In genomic region chr17:50987935-50988334, GRCm38 (mm10) we compare ENCODE assay signal across 20 mouse cellular contexts.
A peak's percentile ranks its signal among the peaks of the same experiment; 100 is the strongest.
DNase-seq lines count a peak whose midpoint lies in the region; ATAC-seq and TF ChIP-seq lines count a peak whose summit lies in the region.
"Had no signal": no experiment of that assay in that cellular context is flagged by ENCODE, and none has a peak within 500 bp of the region (broad histone marks: within the 10 kb centered on the region; RNA-seq: fewer than 3 reads in every experiment).

No protein-coding gene starts in this region.

- no peak for TF ChIP-seq POLR2A in MEL (IDR thresholded peaks at IDR 0.05; ENCODE audit: control insufficient read depth in 1 of 2, insufficient read depth in 1 of 2, low read depth in 1 of 2, low read length in 2 of 2, poor library complexity in 1 of 2)

- no peak overlapping the region for H3K9ac ChIP-seq in forebrain, embryonic 14.5 days (ENCODE audit: low read length)
- no peak overlapping the region for H3K9ac ChIP-seq in MEL (ENCODE audit: control insufficient read depth, low read depth, low read length, poor library complexity, severe bottlenecking)
- H3K9ac ChIP-seq: embryonic facial prominence, embryonic 15.5 days; neural tube, embryonic 12.5 days had no signal

- no peaks in the 10 kb centered on the region for H3K4me1 ChIP-seq in forebrain, embryonic 14.5 days (ENCODE audit: control insufficient read depth, insufficient read depth, low read length)
- H3K4me1 ChIP-seq in forebrain, embryonic 10.5 days = no peaks in the 10 kb centered on the region
- H3K4me1 ChIP-seq in MEL (ENCODE audit: control insufficient read depth in 1 of 2, insufficient read depth in 2 of 2, low read length in 2 of 2) = no peaks in the 10 kb centered on the region
- H3K4me1 ChIP-seq: embryonic facial prominence, embryonic 15.5 days; heart, embryonic 10.5 days; hindbrain, embryonic 10.5 days; limb, embryonic 10.5 days; neural tube, embryonic 12.5 days had no signal

- no peaks in the 10 kb centered on the region; the same call in 1 of the 2 replicates for H3K9me3 ChIP-seq in forebrain, embryonic 14.5 days (replicated peaks; ENCODE audit: control insufficient read depth, low read length)
- H3K9me3 ChIP-seq in forebrain, embryonic 10.5 days = peaks cover 4% of the 10 kb centered on the region; the same call in 1 of the 2 replicates
- H3K9me3 ChIP-seq in MEL (replicated peaks; ENCODE audit: insufficient read depth, low read length) = no peaks in the 10 kb centered on the region
- H3K9me3 ChIP-seq: embryonic facial prominence, embryonic 15.5 days; G1E; heart, embryonic 10.5 days; limb, embryonic 10.5 days; neural tube, embryonic 12.5 days had no signal

- H3K27ac ChIP-seq in forebrain, embryonic 14.5 days (ENCODE audit: low read depth, low read length) = no peak overlapping the region
- no peak overlapping the region for H3K27ac ChIP-seq in forebrain, embryonic 10.5 days
- no peak overlapping the region for H3K27ac ChIP-seq in left cerebral cortex, adult 2 months
- no peak overlapping the region for H3K27ac ChIP-seq in MEL (ENCODE audit: control insufficient read depth, low read depth, low read length)
- H3K27ac ChIP-seq: embryonic facial prominence, embryonic 15.5 days; heart, embryonic 10.5 days; hindbrain, embryonic 10.5 days; limb, embryonic 10.5 days; neural tube, embryonic 12.5 days had no signal

- no peak for TF ChIP-seq EP300 in MEL (IDR thresholded peaks at IDR 0.05; ENCODE audit: low read depth in 1 of 2, low read length in 2 of 2)

- peak; percentile 52 for TF ChIP-seq CTCF in left cerebral cortex, adult 2 months (IDR thresholded peaks at IDR 0.05)
- peak in 1 of 3 experiments; percentile 52; a peak in 2 of 6 replicates for TF ChIP-seq CTCF in MEL (IDR thresholded peaks at IDR 0.05 in 2 of 3, conservative IDR thresholded peaks at IDR 0.05 in 1 of 3; ENCODE audit: control insufficient read depth in 1 of 3, insufficient read depth in 1 of 3, low read depth in 2 of 3, low read length in 3 of 3, poor library complexity in 1 of 3, severe bottlenecking in 1 of 3)

- ATAC-seq in forebrain, embryonic 14.5 days = no peak
- peak; percentile 60; the same call in 1 of the 2 replicates for ATAC-seq in megakaryocyte, adult 5-6 weeks (ENCODE audit: poor library complexity, severe bottlenecking)
- ATAC-seq: activated CD4-positive, CD25-positive, alpha-beta regulatory T cell, adult 4 months had no signal

- peak; percentile 61 for DNase-seq in forebrain, embryonic 14.5 days (ENCODE audit: low spot score)
- no peak for DNase-seq in forebrain, embryonic 10.5 days (ENCODE audit: extremely low spot score, low spot score)
- DNase-seq in left cerebral cortex, adult 2 months (ENCODE audit: extremely low spot score in 1 of 2, low spot score in 2 of 2) = no peak
- DNase-seq in left cerebral cortex, adult 11 months (ENCODE audit: low spot score) = no peak
- DNase-seq in MEL (ENCODE audit: low read depth, low spot score) = peak; percentile 26
- no peak for DNase-seq in embryo, embryonic 10.5 days (ENCODE audit: low spot score)
- DNase-seq in left cerebral cortex, adult 9 months (ENCODE audit: low spot score in 2 of 2) = no peak
- DNase-seq: cerebellum, postnatal 25 days; kidney, adult 2 months; lung, adult 18-20 months; right cerebral cortex, adult 18-20 months; thymus, adult 2 months had no signal

- H3K27me3 ChIP-seq in forebrain, embryonic 14.5 days (replicated peaks; ENCODE audit: control insufficient read depth, insufficient read depth, low read length) = no peaks in the 10 kb centered on the region
- no peaks in the 10 kb centered on the region for H3K27me3 ChIP-seq in forebrain, embryonic 10.5 days (ENCODE audit: poor library complexity, severe bottlenecking)
- H3K27me3 ChIP-seq in MEL (ENCODE audit: control insufficient read depth in 1 of 2, insufficient read depth in 2 of 2, low read length in 2 of 2) = no peaks in the 10 kb centered on the region
- H3K27me3 ChIP-seq: embryonic facial prominence, embryonic 15.5 days; neural tube, embryonic 12.5 days had no signal

- WGBS in forebrain, embryonic 14.5 days = 70% methylated on average over 3 of the region's 3 CpGs
- WGBS in forebrain, embryonic 10.5 days = 87% methylated on average over 3 of the region's 3 CpGs

- no peak overlapping the region for H3K4me3 ChIP-seq in forebrain, embryonic 14.5 days (ENCODE audit: low read depth, low read length)
- no peak overlapping the region for H3K4me3 ChIP-seq in forebrain, embryonic 10.5 days
- no peak overlapping the region for H3K4me3 ChIP-seq in left cerebral cortex, adult 2 months
- no peak overlapping the region for H3K4me3 ChIP-seq in MEL (ENCODE audit: control insufficient read depth in 1 of 2, insufficient read depth in 1 of 2, low read depth in 2 of 2, low read length in 2 of 2)
- H3K4me3 ChIP-seq: embryonic facial prominence, embryonic 15.5 days; heart, embryonic 10.5 days; hindbrain, embryonic 10.5 days; limb, embryonic 10.5 days; neural tube, embryonic 12.5 days had no signal

- intact Hi-C loops in left cerebral cortex, adult 2 months (cut with DNase I) = loop anchor here (5.0 kb wide), 1 partner anchor 299 kb away; no protein-coding TSS in a partner anchor

- peak; percentile 69 for TF ChIP-seq RAD21 in MEL (IDR thresholded peaks at IDR 0.05; ENCODE audit: low read depth, low read length)

- H3K79me2 ChIP-seq in MEL (ENCODE audit: control insufficient read depth, insufficient read depth, low read length, poor library complexity) = no peaks in the 10 kb centered on the region

- no peak overlapping the region for H3K4me2 ChIP-seq in forebrain, embryonic 14.5 days (ENCODE audit: low read length)
- H3K4me2 ChIP-seq: embryonic facial prominence, embryonic 15.5 days; neural tube, embryonic 12.5 days had no signal

- H3K36me3 ChIP-seq in forebrain, embryonic 14.5 days (ENCODE audit: control insufficient read depth, insufficient read depth, low read length) = no peaks in the 10 kb centered on the region
- H3K36me3 ChIP-seq in forebrain, embryonic 10.5 days (replicated peaks) = no peaks in the 10 kb centered on the region
- H3K36me3 ChIP-seq in MEL (ENCODE audit: control insufficient read depth in 1 of 2, insufficient read depth in 2 of 2, low read length in 2 of 2) = peaks cover 0 to 12% of the 10 kb centered on the region in 2 experiments; a peak in 3 of 4 replicates
- H3K36me3 ChIP-seq: embryonic facial prominence, embryonic 15.5 days; heart, embryonic 10.5 days; limb, embryonic 10.5 days; neural tube, embryonic 12.5 days had no signal

TF ChIP-seq in MEL, 35 proteins besides CTCF, POLR2A, EP300 and RAD21:
- TF ChIP-seq GATA1 (IDR thresholded peaks at IDR 0.05; ENCODE audit: low read depth, low read length) (no peak), MAFK (IDR thresholded peaks at IDR 0.05; ENCODE audit: borderline replicate concordance, low read depth, low read length) (no peak), ZC3H11A (IDR thresholded peaks at IDR 0.05; ENCODE audit: low read depth, low read length) (peak; percentile 53), ZNF384 (IDR thresholded peaks at IDR 0.05; ENCODE audit: low read depth, low read length) (no peak), SMC3 (IDR thresholded peaks at IDR 0.05; ENCODE audit: low read depth, low read length) (peak; percentile 66), E2F4 (IDR thresholded peaks at IDR 0.05; ENCODE audit: borderline replicate concordance, low read depth, low read length) (no peak), USF1 (IDR thresholded peaks at IDR 0.05; ENCODE audit: low read depth, low read length) (no peak), ZMIZ1 (IDR thresholded peaks at IDR 0.05; ENCODE audit: low read depth, low read length) (no peak)

Comparison
In these comparisons a context has a peak if more than half of its experiments do, and no peak if none do; other contexts are left out.
1. DNase-seq: peak in forebrain, embryonic 14.5 days (single experiment) and MEL (single experiment); none in forebrain, embryonic 10.5 days (single experiment), left cerebral cortex, adult 2 months (0 of 2), left cerebral cortex, adult 11 months (single experiment), embryo, embryonic 10.5 days (single experiment) and left cerebral cortex, adult 9 months (0 of 2).